Mouse (Mus musculus): ENCODE data around the gene Gm5591.
"Not testable (repeated sequence)": the region's sequence is repeated elsewhere in the genome, so short reads cannot be mapped to it uniquely, and the experiment has no call there.

Gm5591 gene

DNA sequence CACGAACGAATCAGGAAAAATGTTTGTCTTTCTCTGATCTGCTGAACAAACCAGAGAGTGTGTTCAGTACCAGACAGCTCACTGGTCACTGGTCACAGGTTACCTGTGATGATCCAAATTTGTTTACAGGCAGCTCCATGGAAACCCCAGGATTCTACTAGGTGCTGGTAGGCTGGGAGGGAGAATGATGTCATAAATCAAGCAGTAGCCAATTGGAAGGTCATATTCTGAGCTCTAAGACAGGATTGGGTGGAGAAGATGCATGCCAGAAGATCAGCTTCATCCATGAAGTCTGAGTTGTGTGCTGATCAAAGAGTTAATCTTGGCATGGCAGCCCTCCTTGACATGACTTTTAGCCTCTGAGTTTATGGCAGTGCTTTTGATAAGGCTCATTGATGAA, at the start of gene Gm5591:
Gm5591 (minus strand) TSS at position 101 of the 400 bp plus-strand sequence.
- DNase-seq (ENCODE audit: low spot score): not testable (repeated sequence)

DNA sequence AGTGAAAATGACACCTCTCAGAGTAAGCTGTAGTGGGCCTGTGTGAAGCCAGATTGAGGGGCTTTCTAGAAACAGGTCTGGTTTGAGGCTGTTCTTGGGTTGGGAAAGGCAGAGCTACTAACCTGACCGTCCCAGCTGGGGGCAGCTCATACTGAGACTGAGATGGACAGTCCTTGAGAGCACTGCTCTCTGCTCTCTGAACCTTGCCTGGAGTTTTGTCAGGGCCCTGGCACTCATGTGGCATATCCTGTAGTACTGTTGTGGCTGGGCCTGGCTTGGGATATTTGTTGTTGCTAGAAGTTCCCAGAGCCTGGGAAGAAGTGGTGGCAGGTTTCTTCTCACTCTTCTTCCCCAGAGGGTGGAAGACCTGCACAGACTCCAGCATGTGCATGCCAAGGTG, 39.5 kb downstream of the Gm5591 start:
- DNase-seq (ENCODE audit: low spot score): not testable (repeated sequence)
